Mouse (Mus musculus): ENCODE data around the gene Pvr. TPM values are rescaled to one million over a fixed set of nuclear protein-coding genes. Genes with fewer than 3 reads are reported as not detected.

Pvr gene
- polyA plus RNA-seq, 1 experiment from 2014 or later, result 13.2 TPM

GRCm38 (mm10) chr7:19867751-19868399, 53.1 kb downstream of the Pvr start:
- Histone ChIP-seq H3K9me3 (replicated peaks) (no peaks in the 10 kb centered on the region), H3K36me3 (no peaks in the 10 kb centered on the region), H3K27me3 (no peaks in the 10 kb centered on the region), H3K9ac (no peak overlapping the region), H3K4me3 (replicated peaks) (no peak overlapping the region), H3K4me2 (replicated peaks) (no peak overlapping the region), H3K4me1 (no peaks in the 10 kb centered on the region), H3K27ac (replicated peaks) (no peak overlapping the region)
- ATAC-seq (ENCODE audit: insufficient number of reproducible peaks, low FRiP score, low TSS enrichment, low read depth), result no peak
- WGBS, result 82% methylated on average over 16 of the region's 16 CpGs

GRCm38 (mm10) chr7:19866490-19866889, 54.5 kb downstream of the Pvr start:
- ATAC-seq (ENCODE audit: insufficient number of reproducible peaks, low FRiP score, low TSS enrichment, low read depth), result no peak
- H3K4me3 ChIP-seq (replicated peaks), result no peak overlapping the region
- no peak overlapping the region for H3K9ac ChIP-seq
- no peaks in the 10 kb centered on the region for H3K4me1 ChIP-seq
- H3K9me3 ChIP-seq (replicated peaks), result no peaks in the 10 kb centered on the region
- H3K27ac ChIP-seq (replicated peaks), result no peak overlapping the region
- H3K27me3 ChIP-seq, result no peaks in the 10 kb centered on the region
- H3K4me2 ChIP-seq (replicated peaks), result no peak overlapping the region
- 83% methylated on average over 6 of the region's 6 CpGs for WGBS
- no peaks in the 10 kb centered on the region for H3K36me3 ChIP-seq

GRCm38 (mm10) chr7:19865246-19866036, 55.5 kb downstream of the Pvr start:
- H3K9me3 ChIP-seq (replicated peaks), result no peaks in the 10 kb centered on the region
- no peak for ATAC-seq (ENCODE audit: insufficient number of reproducible peaks, low FRiP score, low TSS enrichment, low read depth)
- H3K27ac ChIP-seq (replicated peaks), result no peak overlapping the region
- 76% methylated on average over 8 of the region's 8 CpGs for WGBS
- H3K36me3 ChIP-seq, result no peaks in the 10 kb centered on the region
- no peaks in the 10 kb centered on the region for H3K27me3 ChIP-seq
- H3K4me3 ChIP-seq (replicated peaks), result no peak overlapping the region
- H3K9ac ChIP-seq, result no peak overlapping the region
- no peak overlapping the region for H3K4me2 ChIP-seq (replicated peaks)
- H3K4me1 ChIP-seq, result no peaks in the 10 kb centered on the region

- H3K9me3 ChIP-seq (replicated peaks), result no peaks in the 10 kb centered on the region
- no peak for ATAC-seq (ENCODE audit: insufficient number of reproducible peaks, low FRiP score, low TSS enrichment, low read depth)
- H3K4me3 ChIP-seq (replicated peaks), result no peak overlapping the region
- no peak overlapping the region for H3K4me2 ChIP-seq (replicated peaks)
- H3K27me3 ChIP-seq, result no peaks in the 10 kb centered on the region
- no peaks in the 10 kb centered on the region for H3K4me1 ChIP-seq
- no peak overlapping the region for H3K9ac ChIP-seq
- WGBS, result 30% methylated on average over 2 of the region's 2 CpGs
- no peaks in the 10 kb centered on the region for H3K36me3 ChIP-seq
- H3K27ac ChIP-seq (replicated peaks), result no peak overlapping the region
Observed at GRCm38 (mm10) chr7:19864241-19864640, 56.7 kb downstream of the Pvr start.

GRCm38 (mm10) chr7:19861199-19861598, 59.8 kb downstream of the Pvr start, which contains the start of gene Ceacam16:
Ceacam16 (minus strand) TSS chr7:19861299.
- Histone ChIP-seq H3K27ac (replicated peaks) (no peak within 1 kb of the TSS), H3K9ac (no peak within 1 kb of the TSS), H3K4me2 (replicated peaks) (no peak within 1 kb of the TSS), H3K36me3 (no peaks in the 10 kb centered on the region), H3K27me3 (no peaks in the 10 kb centered on the region), H3K4me1 (no peaks in the 10 kb centered on the region), H3K4me3 (replicated peaks) (no peak within 1 kb of the TSS), H3K9me3 (replicated peaks) (no peaks in the 10 kb centered on the region)
- WGBS, result 76% methylated on average over 9 of the region's 9 CpGs
- ATAC-seq (ENCODE audit: insufficient number of reproducible peaks, low FRiP score, low TSS enrichment, low read depth), result no peak

- H3K4me3 ChIP-seq (replicated peaks), result no peak overlapping the region
- H3K4me2 ChIP-seq (replicated peaks), result no peak overlapping the region
- H3K36me3 ChIP-seq, result no peaks in the 10 kb centered on the region
- H3K27ac ChIP-seq (replicated peaks), result no peak overlapping the region
- 69% methylated on average over 10 of the region's 10 CpGs for WGBS
- no peak for ATAC-seq (ENCODE audit: insufficient number of reproducible peaks, low FRiP score, low TSS enrichment, low read depth)
- H3K27me3 ChIP-seq, result peaks cover 5% of the 10 kb centered on the region; the same call in 1 of the 2 replicates
- no peak overlapping the region for H3K9ac ChIP-seq
- H3K4me1 ChIP-seq, result no peaks in the 10 kb centered on the region
- H3K9me3 ChIP-seq (replicated peaks), result no peaks in the 10 kb centered on the region
Observed at GRCm38 (mm10) chr7:19859740-19860139, 61.2 kb downstream of the Pvr start.

- Histone ChIP-seq H3K4me2 (replicated peaks) (no peak overlapping the region), H3K27me3 (peaks cover 25% of the 10 kb centered on the region), H3K27ac (replicated peaks) (no peak overlapping the region), H3K36me3 (no peaks in the 10 kb centered on the region), H3K9ac (no peak overlapping the region), H3K4me3 (replicated peaks) (no peak overlapping the region), H3K9me3 (replicated peaks) (no peaks in the 10 kb centered on the region), H3K4me1 (peaks cover 7% of the 10 kb centered on the region; the same call in 1 of the 2 replicates)
- no peak for ATAC-seq (ENCODE audit: insufficient number of reproducible peaks, low FRiP score, low TSS enrichment, low read depth)
- WGBS, result 78% methylated on average over 6 of the region's 6 CpGs
Observed at GRCm38 (mm10) chr7:19856283-19856682, 64.7 kb downstream of the Pvr start.

- Histone ChIP-seq H3K9ac (no peak overlapping the region), H3K36me3 (no peaks in the 10 kb centered on the region), H3K9me3 (replicated peaks) (no peaks in the 10 kb centered on the region), H3K4me2 (replicated peaks) (no peak overlapping the region), H3K4me1 (peaks cover 7% of the 10 kb centered on the region; the same call in 1 of the 2 replicates), H3K27me3 (peaks cover 25% of the 10 kb centered on the region), H3K4me3 (replicated peaks) (no peak overlapping the region), H3K27ac (replicated peaks) (no peak overlapping the region)
- ATAC-seq (ENCODE audit: insufficient number of reproducible peaks, low FRiP score, low TSS enrichment, low read depth), result no peak
- WGBS, result 80% methylated on average over 5 of the region's 5 CpGs
Observed at GRCm38 (mm10) chr7:19855663-19856062, 65.3 kb downstream of the Pvr start.

Other genes with a start within 250 kb of the Pvr start
- gene Apoc2, start 243.2 kb downstream of the Pvr start, polyA plus RNA-seq (2015; fragmentation: Nextera tagmentation; extraction: Ambion mirVana), result 0.67 and 1.3 TPM in 2 replicates
- not detected in 2 replicates for gene Gm44805, start 239.7 kb downstream of the Pvr start, polyA plus RNA-seq (2015; fragmentation: Nextera tagmentation; extraction: Ambion mirVana)
- 0.16 TPM in 1 of 2 replicates, not detected in the other for gene Apoc4, start 239.7 kb downstream of the Pvr start, polyA plus RNA-seq (2015; fragmentation: Nextera tagmentation; extraction: Ambion mirVana)
- 38.9 and 45.8 TPM in 2 replicates for gene Apoc1, start 228.5 kb downstream of the Pvr start, polyA plus RNA-seq (2015; fragmentation: Nextera tagmentation; extraction: Ambion mirVana)
- 442 and 474 TPM in 2 replicates for gene Apoe, start 222.0 kb downstream of the Pvr start, polyA plus RNA-seq (2015; fragmentation: Nextera tagmentation; extraction: Ambion mirVana)
- gene Tomm40, start 205.7 kb downstream of the Pvr start, polyA plus RNA-seq (2015; fragmentation: Nextera tagmentation; extraction: Ambion mirVana), result 146 and 148 TPM in 2 replicates
- 79.6 and 86.6 TPM in 2 replicates for gene Nectin2, start 170.7 kb downstream of the Pvr start, polyA plus RNA-seq (2015; fragmentation: Nextera tagmentation; extraction: Ambion mirVana)
- 158 and 163 TPM in 2 replicates for gene Bcam, start 150.1 kb downstream of the Pvr start, polyA plus RNA-seq (2015; fragmentation: Nextera tagmentation; extraction: Ambion mirVana)
- 13.2 and 17.2 TPM in 2 replicates for gene Cblc, start 124.4 kb downstream of the Pvr start, polyA plus RNA-seq (2015; fragmentation: Nextera tagmentation; extraction: Ambion mirVana)
- 4.7 and 6.9 TPM in 2 replicates for gene Bcl3, start 98.4 kb downstream of the Pvr start, polyA plus RNA-seq (2015; fragmentation: Nextera tagmentation; extraction: Ambion mirVana)
- 0.59 TPM in 1 of 2 replicates, not detected in the other for gene Gm19345, start 69.2 kb downstream of the Pvr start, polyA plus RNA-seq (2015; fragmentation: Nextera tagmentation; extraction: Ambion mirVana)
- not detected in 2 replicates for gene Ceacam16, start 59.9 kb downstream of the Pvr start, polyA plus RNA-seq (2015; fragmentation: Nextera tagmentation; extraction: Ambion mirVana)
- gene Ceacam19, start 33.2 kb downstream of the Pvr start, polyA plus RNA-seq (2015; fragmentation: Nextera tagmentation; extraction: Ambion mirVana), result 4.1 and 5.5 TPM in 2 replicates
- gene Igsf23, start 29.6 kb upstream of the Pvr start, polyA plus RNA-seq (2015; fragmentation: Nextera tagmentation; extraction: Ambion mirVana), result 0.11 TPM in 1 of 2 replicates, not detected in the other
- gene Ceacam20, start 44.3 kb upstream of the Pvr start, polyA plus RNA-seq (2015; fragmentation: Nextera tagmentation; extraction: Ambion mirVana), result not detected in 2 replicates
- not detected in 2 replicates for gene Nlrp9b, start 70.3 kb upstream of the Pvr start, polyA plus RNA-seq (2015; fragmentation: Nextera tagmentation; extraction: Ambion mirVana)
- gene Vmn1r91, start 178.5 kb upstream of the Pvr start, polyA plus RNA-seq (2015; fragmentation: Nextera tagmentation; extraction: Ambion mirVana), result not detected in 2 replicates
- not detected in 2 replicates for gene Gm16442, start 201.4 kb upstream of the Pvr start, polyA plus RNA-seq (2015; fragmentation: Nextera tagmentation; extraction: Ambion mirVana)
- gene Vmn1r93, start 217.9 kb upstream of the Pvr start, polyA plus RNA-seq (2015; fragmentation: Nextera tagmentation; extraction: Ambion mirVana), result not detected in 2 replicates
- gene Vmn1r94, start 247.2 kb upstream of the Pvr start, polyA plus RNA-seq (2015; fragmentation: Nextera tagmentation; extraction: Ambion mirVana), result not detected in 2 replicates

All from embryonic facial prominence, embryonic 15.5 days (tissue).